Mouse (Mus musculus) retina, embryonic 14.5 days (tissue): ENCODE data around the gene Terb1.

Experiments used
- DNase-seq: peaks from one replicate; pipeline ENCODE4 v3.0.0-alpha.2; 2015; ENCODE audit warnings: low spot score

The Terb1 gene

DNA sequence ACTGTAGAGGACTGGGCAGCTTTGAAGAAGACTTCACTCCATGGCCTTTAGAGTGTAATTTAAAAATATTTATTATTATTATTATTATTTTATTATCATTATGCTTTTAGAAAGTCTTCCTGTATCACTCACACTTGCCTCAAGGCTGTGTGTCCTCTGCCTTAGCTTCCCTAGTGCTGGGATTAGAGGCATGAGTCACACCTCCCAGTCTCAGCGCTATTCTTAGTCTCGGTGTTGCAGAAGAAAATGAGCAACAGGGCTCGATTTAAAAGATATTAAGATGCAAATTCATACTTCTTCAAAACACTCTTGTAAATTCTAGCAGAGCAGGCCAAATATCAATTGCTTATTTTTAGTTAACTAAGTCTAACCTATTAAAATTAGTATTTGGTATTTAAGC, 60.9 kb downstream of the Terb1 start:
- no peak for DNase-seq

DNA sequence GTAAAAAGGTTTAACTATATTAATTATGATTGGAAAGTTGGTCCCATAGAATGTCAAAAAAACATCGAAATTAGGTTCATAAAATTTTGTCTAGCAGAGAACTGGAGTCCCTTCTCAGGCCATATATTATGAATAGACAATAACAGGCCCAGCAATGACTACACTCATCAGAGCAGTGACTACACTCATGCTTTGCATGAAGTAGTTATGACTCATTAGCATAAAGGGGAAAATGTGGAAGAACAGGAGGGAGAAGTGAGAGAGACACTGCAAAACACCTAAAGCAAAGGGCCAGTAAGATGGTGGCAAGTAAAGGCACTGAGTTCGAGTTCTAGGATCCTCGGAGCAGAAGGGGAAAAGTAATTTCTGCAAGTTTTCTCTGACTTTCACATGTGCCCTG, 63.7 kb downstream of the Terb1 start:
- no peak for DNase-seq

- no peak for DNase-seq
These were observed 64.5 kb downstream of the Terb1 start for GRCm38 (mm10) chr8:104445248-104445647.

GRCm38 (mm10) chr8:104443125-104443679, 66.5 kb downstream of the Terb1 start:
- no peak for DNase-seq

DNA sequence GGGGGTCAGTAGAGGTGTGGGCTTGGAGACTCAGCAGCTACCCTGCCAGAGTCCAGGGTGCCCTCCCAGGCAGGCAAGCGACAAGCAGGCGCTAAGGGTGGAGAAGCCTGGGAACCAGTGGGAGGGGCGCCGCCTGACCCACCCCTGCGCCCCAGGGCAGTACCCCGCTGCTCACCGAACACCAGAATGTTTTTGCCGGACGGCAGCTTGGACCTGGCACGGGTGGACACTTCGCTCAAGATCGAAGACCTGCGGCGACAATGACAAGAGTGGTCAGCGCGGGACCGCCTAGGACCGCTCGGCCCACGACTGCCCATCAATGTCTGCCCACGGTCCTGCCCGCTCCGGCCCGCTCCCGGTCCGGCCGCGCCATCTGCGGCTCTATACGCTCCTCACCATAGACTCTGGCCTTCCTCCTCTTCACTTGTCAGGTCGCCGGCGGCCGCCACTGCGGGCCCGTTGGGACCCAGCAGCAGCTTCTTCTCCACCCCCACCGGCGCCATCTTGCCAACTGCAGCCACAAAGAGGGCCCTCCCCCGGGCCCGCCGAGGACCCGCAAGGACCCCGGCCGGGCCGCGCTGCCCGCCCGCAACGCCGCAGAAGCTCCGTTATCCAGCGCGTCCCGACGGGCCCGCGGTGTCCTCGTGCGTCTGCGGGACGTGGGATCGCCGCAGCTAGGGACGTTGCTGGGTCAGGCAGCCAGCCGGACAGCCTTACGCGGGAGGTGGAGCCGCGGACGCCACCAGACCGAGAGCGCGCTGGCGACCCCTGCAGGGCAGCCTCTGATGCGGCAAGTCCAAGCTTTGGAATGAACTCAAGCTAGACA, 67.2 kb downstream of the Terb1 start, which contains the start of gene Dync1li2:
TSS of gene Dync1li2 (minus strand) at position 749 of the 826 bp plus-strand sequence.
- peak; percentile 90 for DNase-seq

GRCm38 (mm10) chr8:104441613-104442012, 68.1 kb downstream of the Terb1 start:
- no peak for DNase-seq

- no peak for DNase-seq
These were observed 70.2 kb downstream of the Terb1 start for GRCm38 (mm10) chr8:104439461-104439860.

DNA sequence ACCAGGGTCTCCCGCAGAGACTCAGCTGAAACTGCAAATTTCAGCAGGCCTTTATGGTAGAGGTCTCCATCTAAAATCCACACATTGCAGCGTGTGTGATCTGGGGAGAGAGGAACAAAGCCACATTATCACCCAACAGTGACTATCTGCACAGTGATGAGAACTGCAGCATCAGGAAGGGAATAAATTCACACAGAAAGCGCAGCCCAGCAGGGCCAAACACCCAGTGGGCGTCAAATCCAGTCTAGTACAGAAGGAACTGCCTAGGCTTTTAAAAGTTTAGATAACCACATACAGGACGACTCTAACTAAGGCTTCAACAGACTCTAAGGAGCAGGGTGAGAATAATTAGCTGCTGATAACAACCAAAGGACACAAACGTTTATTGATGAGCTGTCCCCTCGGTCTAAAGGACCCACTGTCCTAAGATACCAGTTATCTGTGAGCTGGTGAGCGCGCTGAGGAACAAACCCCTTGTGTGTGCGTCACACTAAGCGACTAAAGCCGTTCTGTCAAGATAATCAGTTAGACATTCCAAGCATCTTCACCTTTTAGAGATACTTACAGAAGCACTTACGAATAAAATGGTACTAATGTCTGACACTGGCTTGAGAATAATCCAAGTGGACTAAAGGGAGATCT, 72.1 kb downstream of the Terb1 start:
- no peak for DNase-seq

GRCm38 (mm10) chr8:104436591-104436990, 73.1 kb downstream of the Terb1 start:
- DNase-seq, result no peak

- peak; percentile 25 for DNase-seq
These were observed 73.7 kb downstream of the Terb1 start for GRCm38 (mm10) chr8:104436038-104436437.

- DNase-seq, result no peak
These were observed 74.8 kb downstream of the Terb1 start for GRCm38 (mm10) chr8:104434826-104435354.

DNA sequence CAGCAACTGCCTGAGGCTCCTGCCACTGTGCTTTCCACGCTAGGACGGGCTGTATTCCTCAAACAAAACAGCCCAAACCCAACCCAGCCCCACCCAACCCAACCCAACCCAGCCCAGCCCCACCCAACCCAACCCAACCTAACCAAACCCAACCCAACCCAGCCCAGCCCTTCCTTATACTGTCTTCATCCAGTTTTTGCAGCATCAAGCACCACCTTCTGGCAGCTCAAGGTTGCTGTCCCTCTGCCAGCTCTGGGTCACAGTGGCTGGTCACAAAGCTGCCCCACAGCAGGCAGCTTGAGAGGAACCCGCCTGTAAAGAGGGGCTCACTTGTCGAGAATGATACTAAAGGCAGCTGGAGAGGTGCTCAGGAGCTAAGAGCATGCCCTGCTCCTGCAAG, 75.4 kb downstream of the Terb1 start:
- DNase-seq, result no peak

DNA sequence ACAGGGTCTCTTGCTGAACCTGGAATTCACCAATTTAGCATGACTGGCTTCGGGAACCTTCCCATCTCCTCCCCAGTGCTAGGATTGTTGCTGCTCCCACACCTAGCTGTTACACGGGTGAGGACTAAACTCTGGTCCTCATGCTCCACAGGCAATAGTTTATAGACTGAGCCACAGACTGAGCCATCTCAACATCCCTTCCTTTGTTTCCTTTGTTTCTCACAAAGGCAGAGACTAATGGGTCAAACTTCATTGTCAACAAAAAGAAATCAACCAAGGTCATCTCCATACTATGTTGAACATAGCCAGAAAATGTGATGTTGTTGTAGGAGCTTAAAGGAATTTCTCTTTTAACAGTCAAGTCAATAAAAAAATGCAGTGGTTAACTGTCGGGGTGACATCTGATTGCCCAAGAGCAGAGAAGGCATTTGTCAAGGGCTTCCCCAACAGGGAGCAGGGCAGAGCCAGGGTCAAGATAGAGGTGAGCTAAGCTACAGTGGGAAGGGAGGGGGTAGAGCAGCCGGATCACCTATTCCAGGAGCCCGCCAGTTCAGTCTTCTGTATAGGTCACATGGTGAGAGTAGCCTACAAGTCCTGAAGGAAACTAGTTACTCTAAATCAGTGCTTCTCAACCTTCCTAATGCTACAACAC, 76.4 kb downstream of the Terb1 start:
- no peak for DNase-seq

DNA sequence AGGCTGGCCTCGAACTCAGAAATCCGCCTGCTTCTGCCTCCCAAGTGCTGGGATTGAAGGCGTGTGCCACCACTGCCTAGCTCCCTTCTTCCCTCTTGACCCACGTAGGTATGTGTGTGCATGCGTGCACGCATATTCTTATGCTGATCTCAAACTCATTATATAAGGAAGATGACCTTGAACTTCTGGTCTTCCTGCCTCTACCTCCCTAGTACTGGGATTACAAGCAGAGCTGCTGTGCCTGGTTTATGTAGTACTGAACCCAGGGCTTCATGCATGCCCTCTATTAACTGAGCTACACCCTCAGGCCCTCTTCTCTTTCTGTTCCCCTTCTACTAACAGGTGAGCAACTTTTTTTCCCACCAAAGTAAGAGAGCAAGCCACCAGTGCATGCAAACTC, 77.1 kb downstream of the Terb1 start:
- DNase-seq, result no peak

GRCm38 (mm10) chr8:104430230-104430629, 79.5 kb downstream of the Terb1 start:
- no peak for DNase-seq

GRCm38 (mm10) chr8:104427703-104428102, 82.0 kb downstream of the Terb1 start:
- no peak for DNase-seq

GRCm38 (mm10) chr8:104422313-104422712, 87.4 kb downstream of the Terb1 start:
- no peak for DNase-seq

- DNase-seq, result peak; percentile 14
These were observed 93.7 kb downstream of the Terb1 start for GRCm38 (mm10) chr8:104416022-104416421.

DNA sequence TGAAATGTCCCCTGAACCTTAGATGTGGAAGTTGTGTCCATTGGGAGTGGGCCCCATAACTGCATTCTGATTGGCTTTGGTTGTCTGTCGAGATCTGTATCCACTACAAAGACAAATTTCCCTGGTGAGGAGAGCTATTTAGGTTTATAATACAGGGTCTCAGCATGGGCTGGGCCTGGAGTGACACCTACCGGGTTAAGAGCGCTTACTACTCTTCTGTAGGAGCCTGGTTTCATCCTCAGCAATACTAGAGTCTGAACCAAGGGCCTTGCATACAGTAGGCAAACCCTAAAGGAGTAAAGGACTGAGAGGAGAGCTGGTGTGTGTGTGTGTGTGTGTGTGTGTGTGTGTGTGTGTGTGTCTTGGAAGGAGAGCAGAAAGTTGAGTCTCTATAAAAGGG, 95.5 kb downstream of the Terb1 start:
- DNase-seq, result no peak

- no peak for DNase-seq
These were observed 95.9 kb downstream of the Terb1 start for GRCm38 (mm10) chr8:104413770-104414169.

DNA sequence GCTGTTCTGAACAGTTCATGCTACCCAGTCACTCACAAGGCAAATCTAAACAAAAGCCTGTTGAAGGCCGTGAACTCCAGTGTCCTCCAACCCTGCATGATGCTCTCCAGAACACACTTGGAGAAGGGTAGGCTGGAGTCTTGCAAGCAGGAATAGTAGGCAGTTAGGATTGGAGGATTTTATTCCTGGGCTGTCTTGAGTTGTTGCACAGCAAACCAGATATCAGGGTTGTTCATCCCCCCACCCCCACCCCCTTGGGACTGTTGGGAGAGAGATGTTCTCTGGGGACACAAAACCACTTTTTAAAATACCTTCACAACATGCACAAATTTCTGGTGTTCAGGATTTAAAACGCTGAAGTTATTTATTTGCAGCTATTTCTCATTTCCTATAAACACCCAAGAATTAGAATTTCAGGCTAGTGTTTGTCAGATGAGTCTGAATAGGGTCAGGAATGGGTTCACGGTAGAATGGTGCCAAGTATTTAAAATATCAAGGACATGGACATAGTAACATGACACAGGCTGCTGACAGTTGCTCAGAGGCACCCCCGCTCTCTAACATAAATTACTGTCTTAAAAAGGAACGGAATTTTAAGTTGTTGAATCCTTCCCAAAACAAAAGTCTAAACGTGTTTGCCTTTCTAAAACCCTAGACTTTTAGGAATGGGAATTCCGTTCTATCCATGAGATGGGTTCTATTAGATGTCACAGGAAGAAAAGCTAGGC, 96.7 kb downstream of the Terb1 start:
- DNase-seq, result no peak

DNA sequence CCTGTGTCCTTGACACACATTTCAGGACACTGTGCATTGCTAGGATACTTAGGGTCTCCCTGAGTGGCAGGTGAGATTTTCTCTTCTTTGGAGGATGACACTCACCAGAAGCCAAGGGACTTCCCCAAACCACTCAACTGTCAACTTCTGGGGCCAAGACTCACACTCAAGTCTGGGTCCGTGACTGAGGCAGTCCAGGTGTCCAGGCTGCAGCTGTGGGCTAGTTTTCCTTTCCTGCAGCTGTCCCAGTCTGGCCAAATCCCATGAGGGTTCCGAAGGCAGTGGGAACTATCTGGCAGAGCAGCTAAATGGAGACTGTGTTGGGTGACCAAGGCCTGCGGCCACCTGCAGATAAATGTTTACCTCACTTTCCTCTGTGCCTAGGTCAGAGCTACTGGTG, 97.7 kb downstream of the Terb1 start:
- no peak for DNase-seq
